Mouse (Mus musculus) brown adipose tissue, adult 24 weeks (tissue): Measurements from ENCODE around the gene Tbc1d32. TPM values are rescaled to one million over a fixed set of nuclear protein-coding genes. Genes with fewer than 3 reads are reported as not detected.
"Not testable (repeated sequence)": the region's sequence is repeated elsewhere in the genome, so short reads cannot be mapped to it uniquely, and the experiment has no call there.

ENCODE experiments used
- H3K27ac ChIP-seq: fragments of 200-500 bp; replicated peaks from 2 replicates; pipeline ENCODE4 v1.5.1; 2012; ENCODE audit warnings: low read depth, mild to moderate bottlenecking, low read length
- H3K4me1 ChIP-seq: fragments of 200-500 bp; 2 replicates; pipeline ENCODE4 v1.6.1; 2012; ENCODE audit warnings: low read length, mixed read lengths; ENCODE audit not compliant: control insufficient read depth, insufficient read depth, insufficient read length
- H3K4me3 ChIP-seq: fragments of 200-500 bp; 2 replicates; pipeline ENCODE4 v1.5.1; 2012; ENCODE audit warnings: low read depth, mild to moderate bottlenecking, low read length, moderate library complexity; ENCODE audit not compliant: insufficient read depth
- polyA plus RNA-seq: library from polyadenylated mRNA; stranded (reverse); fragments of >200 nt; gene quantifications from 2 replicates; pipeline ENCODE4 v1.2.4, GENCODE M21; 2012; ENCODE audit not compliant: missing spikeins, insufficient read depth, insufficient read length

The Tbc1d32 gene
- polyA plus RNA-seq = 6.2 and 7.4 TPM in 2 replicates

DNA sequence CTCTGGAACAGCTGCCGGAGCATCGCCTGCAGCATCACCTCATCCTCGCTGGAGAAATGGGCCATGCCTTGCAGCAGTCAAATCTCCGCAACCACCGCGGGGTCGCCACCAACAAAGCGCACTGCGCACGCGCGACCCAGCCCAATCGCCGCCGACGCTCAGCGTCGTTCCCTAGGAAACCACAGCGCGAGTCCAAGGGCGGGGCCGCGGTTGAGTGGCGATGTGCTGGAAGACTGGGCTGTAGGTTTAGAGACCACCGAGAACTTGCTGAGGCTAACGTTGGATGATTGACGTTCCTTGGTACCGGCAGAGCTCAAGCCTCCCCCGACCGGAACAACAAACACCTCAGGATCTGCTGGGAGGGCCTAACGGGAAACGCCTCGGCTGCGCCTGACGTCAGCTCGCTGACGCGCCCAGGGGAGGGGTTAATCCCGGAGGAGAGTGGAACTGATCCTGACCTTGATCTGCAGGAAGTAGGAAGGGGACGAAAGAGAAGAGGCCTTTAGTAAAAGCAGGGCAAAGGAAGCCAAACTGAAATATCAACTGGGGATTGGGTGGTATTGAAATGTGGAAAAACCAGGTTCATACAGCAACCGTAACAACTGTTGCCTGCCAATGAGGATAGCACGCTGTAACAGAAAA is at the start of gene Tbc1d32:
TSS of gene Tbc1d32 (minus strand) at position 122 of the 642 bp plus-strand sequence.
- peak within 1 kb of the TSS; percentile 93 for H3K27ac ChIP-seq
- H3K4me1 ChIP-seq = peaks cover 5% of the 10 kb centered on the region; the same call in 1 of the 2 replicates
- H3K4me3 ChIP-seq = peak within 1 kb of the TSS; percentile 72

GRCm38 (mm10) chr10:56227771-56228275 is 666 bp downstream of the Tbc1d32 start:
- Histone ChIP-seq H3K4me3 (peak overlapping the region; percentile 28), H3K27ac (no peak overlapping the region), H3K4me1 (peaks cover 5% of the 10 kb centered on the region; the same call in 1 of the 2 replicates)

DNA sequence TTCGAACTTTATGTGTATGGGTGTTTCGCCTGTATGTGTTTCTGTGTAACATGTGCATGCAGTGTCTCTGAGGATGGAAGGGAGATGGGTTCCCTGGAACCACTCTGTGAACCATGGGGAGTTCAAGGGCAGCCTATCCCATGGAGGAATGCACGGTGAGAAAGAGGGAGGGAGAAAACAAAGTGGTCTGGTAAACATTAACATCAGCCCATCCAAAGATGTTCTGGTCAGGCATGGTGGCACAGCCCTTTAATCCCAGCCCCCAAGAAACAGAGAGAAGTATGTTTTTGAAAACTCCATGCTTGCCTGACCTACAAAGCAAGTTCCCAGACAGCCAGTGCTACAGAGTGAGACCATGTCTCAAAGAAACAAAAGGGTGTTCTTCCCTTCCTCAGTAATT is 12.7 kb downstream of the Tbc1d32 start:
- no peaks in the 10 kb centered on the region for H3K4me1 ChIP-seq
- H3K4me3 ChIP-seq = no peak overlapping the region
- no peak overlapping the region for H3K27ac ChIP-seq

GRCm38 (mm10) chr10:56210343-56210742 is 18.1 kb downstream of the Tbc1d32 start:
- Histone ChIP-seq H3K27ac (no peak overlapping the region), H3K4me1 (no peaks in the 10 kb centered on the region), H3K4me3 (no peak overlapping the region)

DNA sequence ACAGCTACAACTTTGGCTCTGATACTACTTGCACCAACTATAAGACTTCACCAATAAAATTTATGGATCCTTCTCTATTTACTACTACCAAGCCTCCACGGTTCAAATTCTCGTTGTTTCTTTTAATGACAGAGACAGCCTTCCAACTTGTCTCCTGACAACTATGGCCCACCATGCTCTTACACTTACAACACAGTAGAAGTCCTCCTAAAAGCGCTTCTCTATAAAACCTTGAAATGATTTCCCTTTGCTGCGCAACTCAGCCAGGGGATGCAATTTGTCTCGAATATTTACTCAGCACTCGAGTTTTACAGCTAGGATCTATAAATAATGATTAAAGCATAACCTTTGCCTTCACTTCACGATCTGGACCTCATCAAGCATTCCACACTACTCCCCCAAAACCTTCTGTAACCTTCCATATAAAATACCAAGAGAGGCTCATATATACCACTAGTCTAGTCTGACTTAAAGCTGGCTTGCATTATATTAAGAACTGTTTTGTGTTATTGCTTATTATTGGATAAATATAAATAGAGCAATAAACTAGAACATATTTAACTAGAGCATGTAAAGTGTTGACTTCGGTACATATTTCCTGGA is 21.6 kb downstream of the Tbc1d32 start:
- Histone ChIP-seq H3K27ac (no peak overlapping the region), H3K4me1 (no peaks in the 10 kb centered on the region), H3K4me3 (no peak overlapping the region)

DNA sequence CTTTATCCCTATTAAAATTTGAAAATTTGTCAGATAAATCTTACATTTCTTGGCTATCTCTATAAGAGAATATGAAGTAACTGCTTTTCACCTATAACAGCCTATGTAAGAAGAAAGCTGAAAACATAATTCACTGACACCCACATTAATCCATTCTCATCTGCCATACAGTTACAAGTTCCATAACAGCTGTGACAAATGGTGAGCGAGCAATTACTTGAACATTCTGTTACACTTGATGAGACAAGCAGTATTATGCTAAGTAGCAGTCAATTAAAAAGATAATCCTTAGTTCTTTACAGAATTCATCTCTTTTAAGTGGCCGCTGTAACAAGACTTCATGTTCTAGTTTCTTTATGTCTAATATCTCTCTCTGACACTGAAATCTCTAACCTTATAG is 24.1 kb downstream of the Tbc1d32 start:
- Histone ChIP-seq H3K4me3 (no peak overlapping the region), H3K4me1 (no peaks in the 10 kb centered on the region), H3K27ac (no peak overlapping the region)

- no peak overlapping the region for H3K4me3 ChIP-seq
- H3K4me1 ChIP-seq = no peaks in the 10 kb centered on the region
- H3K27ac ChIP-seq = no peak overlapping the region
These were observed 28.6 kb downstream of the Tbc1d32 start for GRCm38 (mm10) chr10:56199902-56200301.

GRCm38 (mm10) chr10:56198691-56199090 is 29.8 kb downstream of the Tbc1d32 start:
- H3K4me3 ChIP-seq = no peak overlapping the region
- no peak overlapping the region for H3K27ac ChIP-seq
- H3K4me1 ChIP-seq = no peaks in the 10 kb centered on the region

GRCm38 (mm10) chr10:56194310-56194709 is 34.2 kb downstream of the Tbc1d32 start:
- Histone ChIP-seq H3K4me3 (no peak overlapping the region), H3K27ac (no peak overlapping the region), H3K4me1 (no peaks in the 10 kb centered on the region)

DNA sequence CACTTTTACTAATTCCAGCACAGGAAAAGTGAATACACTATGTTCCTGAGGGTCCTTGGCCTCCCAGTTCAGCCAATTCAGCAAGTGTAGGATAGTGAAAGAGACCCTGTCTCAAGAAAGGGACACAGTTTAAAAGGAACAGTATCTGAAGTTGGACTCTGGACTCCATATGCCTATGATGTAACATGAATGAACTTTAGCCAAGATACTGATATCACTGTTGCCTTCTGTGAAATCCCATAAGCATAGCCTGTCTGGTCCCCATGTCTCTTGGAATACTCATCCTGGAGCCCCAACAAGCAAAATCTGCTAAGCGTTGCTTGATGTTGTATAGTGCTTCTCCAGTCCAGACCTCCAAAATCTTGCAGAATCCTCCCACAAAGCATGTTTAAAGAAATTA is 46.8 kb downstream of the Tbc1d32 start:
- Histone ChIP-seq H3K4me3 (no peak overlapping the region), H3K27ac (no peak overlapping the region), H3K4me1 (no peaks in the 10 kb centered on the region)

- H3K4me3 ChIP-seq = no peak overlapping the region
- no peaks in the 10 kb centered on the region for H3K4me1 ChIP-seq
- H3K27ac ChIP-seq = no peak overlapping the region
These were observed 55.3 kb downstream of the Tbc1d32 start for GRCm38 (mm10) chr10:56173184-56173583.

- not testable (repeated sequence) for H3K4me3 ChIP-seq, H3K27ac ChIP-seq, H3K4me1 ChIP-seq
These were observed 60.8 kb downstream of the Tbc1d32 start for GRCm38 (mm10) chr10:56167721-56168120.

DNA sequence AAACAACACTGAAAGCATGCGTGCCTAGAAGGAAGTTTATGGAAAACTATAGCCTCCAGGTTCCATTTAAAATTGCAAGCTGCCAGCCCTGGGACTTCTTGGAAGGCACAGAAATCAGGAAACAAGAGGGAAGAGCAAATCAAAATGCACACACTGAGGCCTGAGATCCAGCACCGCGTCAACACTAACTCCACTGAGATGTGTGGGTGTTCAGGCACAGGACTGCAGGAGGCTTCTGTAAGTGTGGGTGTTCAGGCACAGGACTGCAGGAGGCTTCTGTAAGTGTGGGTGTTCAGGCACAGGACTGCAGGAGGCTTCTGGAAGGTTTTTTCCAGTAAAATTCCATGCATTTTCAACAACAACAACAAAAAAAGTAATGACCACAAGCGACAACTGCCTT is 62.7 kb downstream of the Tbc1d32 start:
- H3K4me1 ChIP-seq = no peaks in the 10 kb centered on the region
- H3K27ac ChIP-seq = no peak overlapping the region
- no peak overlapping the region for H3K4me3 ChIP-seq

GRCm38 (mm10) chr10:56164411-56164810 is 64.1 kb downstream of the Tbc1d32 start:
- no peak overlapping the region for H3K27ac ChIP-seq
- no peak overlapping the region for H3K4me3 ChIP-seq
- no peaks in the 10 kb centered on the region for H3K4me1 ChIP-seq

DNA sequence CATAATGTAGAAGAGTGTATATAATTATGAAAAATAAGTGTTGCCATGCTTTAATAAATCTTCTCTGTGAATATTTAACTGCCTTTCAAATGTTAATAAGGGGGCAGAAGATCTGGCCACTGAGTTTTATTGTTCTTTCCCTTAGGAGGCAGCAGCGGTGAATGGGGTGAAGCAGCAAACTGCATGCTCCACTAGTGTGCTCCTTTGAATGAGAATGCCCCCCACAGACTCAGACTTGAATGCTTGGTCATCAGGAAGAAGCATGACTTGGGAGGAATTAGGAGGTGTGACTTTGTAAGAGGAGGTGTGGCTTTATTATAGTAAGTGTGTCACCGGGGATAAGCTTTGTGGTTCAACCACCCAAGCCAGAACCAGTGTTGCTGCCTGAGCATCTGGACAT is 69.7 kb downstream of the Tbc1d32 start:
- no peak overlapping the region for H3K4me3 ChIP-seq
- no peaks in the 10 kb centered on the region for H3K4me1 ChIP-seq
- no peak overlapping the region for H3K27ac ChIP-seq

- Histone ChIP-seq H3K4me3 (no peak overlapping the region), H3K27ac (no peak overlapping the region)
These were observed 70.3 kb downstream of the Tbc1d32 start for GRCm38 (mm10) chr10:56158207-56158606.

More at GRCm38 (mm10) chr10:56158207-56158606, 70.3 kb downstream of the Tbc1d32 start:
- no peaks in the 10 kb centered on the region for H3K4me1 ChIP-seq
